Mouse (Mus musculus) liver, embryonic 12.5 days (tissue): Measurements from ENCODE around the gene Gm4498. TPM values are rescaled to one million over a fixed set of nuclear protein-coding genes. Genes with fewer than 3 reads are reported as not detected.
"Not testable (repeated sequence)": the region's sequence is repeated elsewhere in the genome, so short reads cannot be mapped to it uniquely, and the experiment has no call there.

Experiments
- ATAC-seq: fragments of 200-750 bp; cut with Nextera tagmentation; 2 replicates; pipeline ENCODE4 v1.8.0; 2017; ENCODE audit warnings: moderate number of reproducible peaks, mild to moderate bottlenecking, moderate library complexity
- H3K27ac ChIP-seq: fragments of 300-500 bp; sonication (generic); 2 replicates; pipeline ENCODE4 v1.5.1; 2016; ENCODE audit warnings: mild to moderate bottlenecking
- H3K27me3 ChIP-seq: fragments of 300-500 bp; sonication (generic); replicated peaks from 2 replicates; pipeline ENCODE4 v1.6.1; 2016; ENCODE audit warnings: mild to moderate bottlenecking, moderate library complexity
- H3K36me3 ChIP-seq: fragments of 300-500 bp; sonication (generic); 2 replicates; pipeline ENCODE4 v1.6.1; 2016; ENCODE audit warnings: mild to moderate bottlenecking, moderate library complexity
- H3K4me1 ChIP-seq: fragments of 300-500 bp; sonication (generic); 2 replicates; pipeline ENCODE4 v1.6.1; 2016
- H3K4me2 ChIP-seq: fragments of 300-500 bp; sonication (generic); 2 replicates; pipeline ENCODE4 v1.6.1; 2016; ENCODE audit warnings: mild to moderate bottlenecking, moderate library complexity
- H3K4me3 ChIP-seq: fragments of 300-500 bp; sonication (generic); 2 replicates; pipeline ENCODE4 v1.5.1; 2016; ENCODE audit warnings: mild to moderate bottlenecking, moderate library complexity
- H3K9ac ChIP-seq: fragments of 300-500 bp; sonication (generic); 2 replicates; pipeline ENCODE4 v1.6.1; 2016; ENCODE audit warnings: mild to moderate bottlenecking, moderate library complexity
- H3K9me3 ChIP-seq: fragments of 300-500 bp; sonication (generic); replicated peaks from 2 replicates; pipeline ENCODE4 v1.6.1; 2016; ENCODE audit warnings: mild to moderate bottlenecking, moderate library complexity
- WGBS: fragments of 180-500 bp; shearing (Covaris S2); methylation state at CpG from one replicate; pipeline ENCODE4 v1.1.7; 2016; ENCODE audit not compliant: insufficient replicate concordance; 5-methylcytosine and 5-hydroxymethylcytosine counted together
- polyA plus RNA-seq: library from polyadenylated mRNA; unstranded; fragments of >200 nt; fragmentation: Nextera tagmentation; extraction: Ambion mirVana; gene quantifications from 2 replicates; pipeline ENCODE4 v1.2.1, GENCODE M21; 2016

Gm4498 gene
- polyA plus RNA-seq, result not detected in 2 replicates

GRCm38 (mm10) chr7:20233728-20234127 lies at the start of gene Gm4498:
Gene Gm4498 (minus strand): TSS chr7:20233828.
- not testable (repeated sequence) for ATAC-seq, H3K4me2 ChIP-seq, H3K4me3 ChIP-seq, H3K9ac ChIP-seq, H3K36me3 ChIP-seq, H3K27me3 ChIP-seq, H3K9me3 ChIP-seq, H3K27ac ChIP-seq, H3K4me1 ChIP-seq
- no CpG with 5 or more reads among the region's 2 CpGs for WGBS

- not testable (repeated sequence) for H3K9me3 ChIP-seq, H3K36me3 ChIP-seq, H3K27me3 ChIP-seq, H3K4me2 ChIP-seq, ATAC-seq, H3K4me1 ChIP-seq, H3K27ac ChIP-seq, H3K9ac ChIP-seq, H3K4me3 ChIP-seq
- no CpG with 5 or more reads among the region's 3 CpGs for WGBS
Measured at GRCm38 (mm10) chr7:20262734-20263133, 29.1 kb upstream of the Gm4498 start, which contains the start of gene Gm5890. Gene Gm5890 (minus strand): TSS chr7:20262834.

- not testable (repeated sequence) for ATAC-seq, H3K4me3 ChIP-seq, H3K9me3 ChIP-seq, H3K27ac ChIP-seq, H3K27me3 ChIP-seq, H3K36me3 ChIP-seq, H3K4me2 ChIP-seq, H3K4me1 ChIP-seq, H3K9ac ChIP-seq
- no CpG with 5 or more reads among the region's 2 CpGs for WGBS
Measured at GRCm38 (mm10) chr7:20205507-20205906, 28.1 kb downstream of the Gm4498 start, which contains the start of gene Gm6164. Gene Gm6164 (minus strand): TSS chr7:20205607.

- H3K27ac ChIP-seq, ATAC-seq, H3K27me3 ChIP-seq, H3K9me3 ChIP-seq, H3K9ac ChIP-seq, H3K4me2 ChIP-seq, H3K4me3 ChIP-seq, H3K4me1 ChIP-seq, H3K36me3 ChIP-seq: not testable (repeated sequence)
- WGBS, result no CpG with 5 or more reads among the region's 3 CpGs
Measured at GRCm38 (mm10) chr7:20193410-20193809, 40.2 kb downstream of the Gm4498 start, which contains the start of gene Vmn1r95. Gene Vmn1r95 (plus strand): TSS chr7:20193710.

Other genes starting within 250 kb of the Gm4498 start
- not detected in 2 replicates for gene Nlrp9b, start 242.4 kb downstream of the Gm4498 start, polyA plus RNA-seq
- not detected in 2 replicates for gene Vmn1r91, start 134.1 kb downstream of the Gm4498 start, polyA plus RNA-seq
- gene Gm16442, start 111.2 kb downstream of the Gm4498 start, polyA plus RNA-seq, result not detected in 2 replicates
- not detected in 2 replicates for gene Vmn1r93, start 94.7 kb downstream of the Gm4498 start, polyA plus RNA-seq
- gene Vmn1r94, start 65.5 kb downstream of the Gm4498 start, polyA plus RNA-seq, result not detected in 2 replicates
- not detected in 2 replicates for gene Vmn1r95, start 40.1 kb downstream of the Gm4498 start, polyA plus RNA-seq
- not detected in 2 replicates for gene Gm6164, start 28.2 kb downstream of the Gm4498 start, polyA plus RNA-seq
- gene Gm5890, start 29.0 kb upstream of the Gm4498 start, polyA plus RNA-seq, result not detected in 2 replicates
- not detected in 2 replicates for gene Gm4133, start 100.2 kb upstream of the Gm4498 start, polyA plus RNA-seq
- gene Gm5728, start 141.6 kb upstream of the Gm4498 start, polyA plus RNA-seq, result not detected in 2 replicates
- not detected in 2 replicates for gene Vmn1r100, start 184.1 kb upstream of the Gm4498 start, polyA plus RNA-seq
- gene Vmn1r101, start 208.8 kb upstream of the Gm4498 start, polyA plus RNA-seq, result not detected in 2 replicates
- gene Gm10670, start 241.1 kb upstream of the Gm4498 start, polyA plus RNA-seq, result not detected in 2 replicates